Mouse (Mus musculus) ES-Bruce4 (cell line): ENCODE measurements around the gene Igfbp4. TPM values are rescaled to one million over a fixed set of nuclear protein-coding genes. Genes with fewer than 3 reads are reported as not detected.

Experiments
- H3K27ac ChIP-seq: 2 replicates; pipeline ENCODE4 v1.5.1; 2012; ENCODE audit warnings: low read length, inconsistent platforms; ENCODE audit not compliant: insufficient read depth
- H3K27me3 ChIP-seq: 2 replicates; pipeline ENCODE4 v1.6.1; 2012; ENCODE audit warnings: mild to moderate bottlenecking, low read length, inconsistent platforms; ENCODE audit not compliant: control insufficient read depth, poor library complexity, insufficient read depth, severe bottlenecking
- H3K36me3 ChIP-seq: 2 replicates; pipeline ENCODE4 v1.6.1; 2012; ENCODE audit warnings: inconsistent platforms, mild to moderate bottlenecking, low read length, moderate library complexity; ENCODE audit not compliant: control insufficient read depth, poor library complexity, insufficient read depth, severe bottlenecking
- H3K4me1 ChIP-seq: one replicate; pipeline ENCODE4 v1.8.1; 2011; ENCODE audit warnings: low read length; ENCODE audit not compliant: control insufficient read depth, insufficient read depth
- H3K4me3 ChIP-seq: 2 replicates; pipeline ENCODE4 v1.5.1; 2011; ENCODE audit warnings: low read depth, mild to moderate bottlenecking, low read length
- H3K9ac ChIP-seq: 2 replicates; pipeline ENCODE4 v1.6.1; 2012; ENCODE audit warnings: low read depth, mild to moderate bottlenecking, inconsistent platforms; ENCODE audit not compliant: poor library complexity, severe bottlenecking
- H3K9me3 ChIP-seq: replicated peaks from 2 replicates; pipeline ENCODE4 v1.6.1; 2012; ENCODE audit warnings: mild to moderate bottlenecking, low read length, inconsistent platforms; ENCODE audit not compliant: control insufficient read depth, poor library complexity, insufficient read depth, severe bottlenecking
- CTCF ChIP-seq: IDR thresholded peaks from one replicate; pipeline ENCODE4 v1.8.1; 2011; ENCODE audit warnings: low read depth, low read length
- EP300 ChIP-seq: IDR thresholded peaks from 2 replicates; pipeline ENCODE4 v1.6.1; 2011; ENCODE audit warnings: low read depth, low read length; ENCODE audit not compliant: insufficient read depth
- POLR2A ChIP-seq: IDR thresholded peaks from one replicate; pipeline ENCODE4 v1.8.1; 2011; ENCODE audit warnings: low read length; ENCODE audit not compliant: insufficient read depth
- polyA plus RNA-seq: library from polyadenylated mRNA; stranded (reverse); fragments of >200 nt; gene quantifications from 2 replicates; pipeline ENCODE4 v1.2.4, GENCODE M21; 2011; ENCODE audit warnings: low read depth; ENCODE audit not compliant: missing spikeins, insufficient read depth, insufficient read length

The Igfbp4 gene
- polyA plus RNA-seq, 1 experiment, result 47.6 TPM

DNA sequence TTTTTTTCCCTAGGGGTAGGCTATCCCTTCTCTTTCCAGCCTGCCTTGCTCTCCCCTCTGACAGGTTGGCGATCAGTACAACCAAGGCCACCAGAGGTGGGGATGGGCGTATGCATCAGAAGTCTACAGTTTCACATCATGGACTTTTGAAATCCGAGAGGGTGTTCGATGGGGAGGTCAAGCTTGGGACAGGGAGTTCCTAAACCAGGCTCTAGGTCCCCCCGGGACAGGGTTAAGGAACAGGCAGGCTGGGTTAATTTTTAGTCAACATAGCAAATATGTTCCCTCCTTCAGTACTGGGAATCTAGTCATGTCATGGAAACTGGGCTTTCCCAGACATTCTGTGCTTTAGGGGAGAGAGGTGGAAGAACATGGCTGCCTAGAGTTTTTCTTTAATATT is 3.3 kb downstream of the Igfbp4 start:
- Histone ChIP-seq H3K27ac (no peak overlapping the region), H3K9me3 (no peaks in the 10 kb centered on the region), H3K27me3 (peaks cover 10% of the 10 kb centered on the region), H3K4me3 (no peak overlapping the region), H3K36me3 (no peaks in the 10 kb centered on the region), H3K9ac (no peak overlapping the region), H3K4me1 (peaks cover 2% of the 10 kb centered on the region)
- TF ChIP-seq EP300 (no peak), CTCF (no peak), POLR2A (no peak)

- Histone ChIP-seq H3K27ac (no peak overlapping the region), H3K4me3 (no peak overlapping the region)
- TF ChIP-seq POLR2A (no peak), EP300 (no peak), CTCF (no peak)
Observed at GRCm38 (mm10) chr11:99045159-99045889, 4.3 kb downstream of the Igfbp4 start.

DNA sequence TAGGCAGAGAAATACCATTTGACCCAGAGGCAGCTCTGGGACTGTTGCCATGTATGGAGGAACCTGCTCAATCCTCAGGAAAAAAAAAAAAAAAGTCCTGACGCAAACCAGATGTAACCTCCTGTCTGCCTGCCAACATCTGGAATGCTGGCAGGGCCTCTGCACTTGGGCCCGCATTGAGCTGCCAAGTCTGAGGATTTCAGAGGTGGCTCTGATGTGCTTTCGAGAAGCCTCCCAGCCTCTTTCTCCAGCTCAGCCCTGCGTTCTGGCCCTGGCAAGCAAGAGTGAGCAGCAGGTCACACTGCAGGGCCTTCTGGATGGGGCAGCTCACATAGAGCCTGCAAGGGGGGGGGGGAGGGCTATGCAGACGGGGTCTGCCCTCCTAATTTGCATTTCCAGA is 6.1 kb downstream of the Igfbp4 start:
- Histone ChIP-seq H3K4me1 (no peaks in the 10 kb centered on the region), H3K9ac (no peak overlapping the region), H3K27ac (no peak overlapping the region), H3K27me3 (no peaks in the 10 kb centered on the region), H3K4me3 (no peak overlapping the region), H3K36me3 (no peaks in the 10 kb centered on the region), H3K9me3 (no peaks in the 10 kb centered on the region)
- no peak for TF ChIP-seq CTCF

More at GRCm38 (mm10) chr11:99045159-99045889, 4.3 kb downstream of the Igfbp4 start:
- H3K4me1 ChIP-seq, result peaks cover 2% of the 10 kb centered on the region
- peaks cover 10% of the 10 kb centered on the region for H3K27me3 ChIP-seq
- no peak overlapping the region for H3K9ac ChIP-seq
- H3K9me3 ChIP-seq, result no peaks in the 10 kb centered on the region
- H3K36me3 ChIP-seq, result no peaks in the 10 kb centered on the region

DNA sequence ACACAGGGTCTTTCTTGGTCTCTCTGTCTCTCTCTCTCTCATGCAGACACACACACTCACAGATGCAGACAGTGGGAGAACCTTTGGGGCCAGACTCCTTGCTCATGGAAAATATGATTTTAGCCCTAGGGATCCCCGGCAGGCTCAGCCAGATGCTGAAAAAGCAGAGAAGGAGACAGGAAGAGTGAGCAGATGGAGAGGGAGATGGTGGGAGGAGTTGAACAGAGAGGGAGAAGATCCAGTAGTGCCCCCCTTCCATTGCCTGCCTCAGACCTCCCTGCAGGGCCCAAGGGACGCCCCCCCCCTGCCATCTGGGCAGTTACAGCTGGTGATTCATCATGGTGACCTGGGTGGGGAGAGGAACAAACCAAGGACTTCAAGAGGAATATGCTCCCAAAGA is 6.6 kb downstream of the Igfbp4 start:
- H3K4me3 ChIP-seq, result no peak overlapping the region
- H3K9me3 ChIP-seq, result no peaks in the 10 kb centered on the region
- TF ChIP-seq POLR2A, result no peak
- TF ChIP-seq CTCF, result no peak
- TF ChIP-seq EP300, result no peak
- no peaks in the 10 kb centered on the region for H3K4me1 ChIP-seq
- H3K27ac ChIP-seq, result no peak overlapping the region
- no peaks in the 10 kb centered on the region for H3K27me3 ChIP-seq
- H3K36me3 ChIP-seq, result no peaks in the 10 kb centered on the region
- H3K9ac ChIP-seq, result no peak overlapping the region

DNA sequence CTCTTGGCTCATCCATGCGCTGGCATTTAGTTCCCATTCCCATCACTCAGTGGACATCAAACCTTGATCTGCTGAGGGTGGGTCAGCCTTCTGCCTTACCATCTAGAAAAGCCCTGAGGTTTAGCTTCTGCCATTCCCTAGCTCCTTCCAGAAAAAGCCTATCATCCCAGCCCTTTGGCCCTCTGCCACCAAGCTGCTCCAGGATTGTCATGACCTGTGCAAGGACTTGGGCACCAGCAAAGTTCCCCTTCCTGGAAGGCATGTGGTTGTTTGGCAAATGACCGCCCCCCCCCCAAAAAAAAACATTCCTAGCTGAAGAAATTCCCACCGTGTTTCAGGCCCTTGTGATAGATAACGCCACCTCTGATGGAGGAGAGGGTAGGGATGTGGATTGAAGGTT is 14.1 kb downstream of the Igfbp4 start:
- TF ChIP-seq EP300, result no peak
- TF ChIP-seq POLR2A, result no peak
- TF ChIP-seq CTCF, result no peak
- H3K27ac ChIP-seq, result no peak overlapping the region
- no peak overlapping the region for H3K4me3 ChIP-seq

GRCm38 (mm10) chr11:99055571-99056452 is 14.8 kb downstream of the Igfbp4 start:
- Histone ChIP-seq H3K4me1 (no peaks in the 10 kb centered on the region), H3K4me3 (no peak overlapping the region), H3K27me3 (no peaks in the 10 kb centered on the region), H3K36me3 (no peaks in the 10 kb centered on the region), H3K9me3 (no peaks in the 10 kb centered on the region), H3K9ac (no peak overlapping the region), H3K27ac (no peak overlapping the region)
- TF ChIP-seq CTCF (no peak), EP300 (no peak), POLR2A (no peak)

More for the DNA sequence above, 14.1 kb downstream of the Igfbp4 start:
- no peaks in the 10 kb centered on the region for H3K36me3 ChIP-seq
- H3K4me1 ChIP-seq, result no peaks in the 10 kb centered on the region
- H3K9ac ChIP-seq, result no peak overlapping the region
- no peaks in the 10 kb centered on the region for H3K27me3 ChIP-seq
- no peaks in the 10 kb centered on the region for H3K9me3 ChIP-seq
